Mouse (Mus musculus) cerebellum, postnatal 4 days (tissue): ENCODE results near the gene St3gal5.
A peak's percentile ranks its signal among the peaks of the same experiment; 100 is the strongest.

Experiments
- DNase-seq, 2 experiments: peaks; one replicate each; pipeline ENCODE4 v3.0.0; 2022; ENCODE audit warnings: low spot score in 2 of 2, mixed read lengths in 1 of 2

Gene St3gal5

DNA sequence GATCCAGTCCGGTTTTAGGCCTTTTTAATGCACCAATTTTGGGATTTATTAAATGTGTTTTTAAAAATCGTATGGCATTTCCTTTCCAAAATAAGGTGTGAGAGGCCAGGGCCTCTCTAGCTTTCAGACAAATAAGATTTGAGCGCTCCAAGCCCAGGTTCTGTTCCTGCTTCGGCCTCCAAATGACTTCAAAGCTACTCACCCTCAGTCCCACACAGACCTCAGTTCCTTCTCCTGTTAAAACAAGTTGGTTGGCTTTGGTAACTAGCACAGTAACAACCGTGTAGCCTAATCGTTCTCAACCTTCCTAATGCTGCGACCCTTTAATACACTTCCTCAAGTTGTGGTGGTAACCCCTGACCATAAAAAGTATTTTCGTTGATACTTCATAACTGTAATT, 723 bp upstream of the St3gal5 start:
- no peak for DNase-seq

DNA sequence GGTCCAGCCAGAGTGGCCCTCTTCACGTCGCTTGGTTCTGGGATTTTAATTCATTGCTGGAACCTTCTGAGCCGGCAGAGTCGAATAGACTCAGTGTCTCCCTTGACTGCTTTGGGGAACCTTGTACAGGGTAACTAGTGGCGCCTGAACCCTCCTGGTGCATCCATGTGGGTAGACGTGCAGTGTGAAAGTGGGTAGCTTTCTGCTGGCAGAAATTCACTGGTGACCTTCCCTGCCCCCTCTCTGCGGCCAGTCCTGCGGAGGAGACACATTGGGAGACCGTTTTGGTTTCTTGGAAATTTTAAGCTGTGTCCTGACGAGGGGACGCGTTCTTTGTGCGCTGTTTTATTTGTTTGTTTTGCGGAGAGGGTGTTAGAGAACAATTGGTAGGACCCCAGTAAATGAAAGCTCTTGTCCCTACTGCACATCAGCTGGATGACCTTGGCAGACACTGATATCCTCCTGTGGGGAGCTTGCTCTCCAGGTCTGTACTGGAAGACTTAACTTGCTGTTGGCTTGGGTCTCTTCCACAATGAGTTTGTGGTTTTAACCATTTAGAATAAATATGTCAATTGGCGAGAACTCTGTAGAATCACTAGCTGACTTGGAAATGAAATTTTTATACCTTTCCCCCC, 746 bp downstream of the St3gal5 start:
- peak in 1 of 2 experiments; percentile 10 for DNase-seq

DNA sequence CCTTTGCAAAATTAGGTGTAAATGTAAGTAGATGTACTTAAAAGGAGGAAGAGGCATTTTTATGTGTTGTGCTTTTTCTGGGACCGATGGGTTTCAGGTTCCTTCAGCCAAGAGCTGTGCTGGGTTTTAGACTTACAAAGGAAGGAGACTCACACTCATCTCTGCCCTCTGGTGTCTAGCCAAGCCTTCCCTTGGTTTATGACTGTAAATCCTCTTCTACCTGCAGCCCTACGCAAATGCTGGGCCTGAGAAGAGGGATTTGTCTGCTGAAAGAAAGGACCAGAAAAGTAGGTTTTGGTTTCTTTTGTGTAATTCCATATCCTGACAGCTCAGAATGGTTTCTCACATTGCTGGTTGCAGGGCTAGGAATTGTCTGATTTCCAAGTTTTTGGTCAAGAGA, 1.3 kb downstream of the St3gal5 start:
- DNase-seq, result no peak

DNA sequence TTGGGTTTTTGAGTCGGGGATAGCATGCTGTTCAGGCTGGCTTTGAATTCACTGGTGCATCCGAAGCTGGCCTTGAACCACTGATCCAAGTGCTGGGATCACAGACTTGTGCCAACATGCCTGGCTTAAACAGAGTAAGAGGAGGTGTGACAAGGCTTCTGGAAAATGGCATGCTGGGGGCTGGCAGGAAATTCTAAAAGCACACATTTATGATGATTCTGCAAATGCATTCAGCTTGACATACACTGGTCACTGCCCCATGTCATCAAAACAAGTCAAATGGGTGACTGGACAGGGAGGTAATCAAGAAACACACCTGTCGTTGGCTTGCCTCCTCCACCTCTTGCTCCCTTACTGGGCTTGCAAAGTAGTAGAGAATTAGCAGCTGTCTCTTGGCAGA, 1.9 kb downstream of the St3gal5 start:
- DNase-seq, result no peak

DNA sequence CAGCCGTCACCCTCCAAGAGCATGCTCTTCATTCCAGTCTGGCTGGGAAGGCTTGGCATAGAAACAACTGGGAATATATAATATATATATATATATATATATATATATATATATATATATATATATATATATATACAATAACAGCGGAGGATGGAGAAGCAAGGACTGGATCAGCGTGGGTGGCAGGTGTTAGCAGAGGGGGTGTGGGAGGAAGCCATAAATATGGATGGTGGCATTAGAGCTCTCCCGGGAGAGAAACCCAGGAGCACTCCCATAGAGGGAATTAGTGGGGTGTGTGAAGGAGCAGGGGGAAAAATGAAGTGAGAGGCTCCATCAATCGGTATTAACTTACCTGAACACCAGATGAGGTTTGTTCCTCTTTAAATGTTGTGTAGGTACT, 2.8 kb downstream of the St3gal5 start:
- DNase-seq, result no peak

DNA sequence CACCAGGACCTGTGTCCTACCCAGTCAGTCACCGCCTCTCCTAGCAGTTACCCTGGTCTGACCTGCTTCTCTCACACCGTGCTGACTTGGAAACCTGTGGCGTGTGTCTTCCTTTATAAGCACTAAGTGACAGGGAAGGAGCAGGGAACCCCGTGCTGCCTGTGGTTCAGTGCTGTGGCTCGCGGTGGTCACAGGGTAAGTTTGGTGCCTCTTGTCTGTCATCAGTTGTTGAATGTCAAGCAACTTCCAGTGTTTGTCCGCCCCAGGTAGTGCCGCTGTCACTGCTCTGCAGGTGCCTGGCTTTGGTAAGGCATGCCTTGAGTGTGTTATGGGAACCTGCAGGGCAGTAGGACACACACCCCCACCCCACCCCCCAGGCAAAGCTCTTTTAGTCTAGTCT, 3.5 kb downstream of the St3gal5 start:
- DNase-seq, result no peak

DNA sequence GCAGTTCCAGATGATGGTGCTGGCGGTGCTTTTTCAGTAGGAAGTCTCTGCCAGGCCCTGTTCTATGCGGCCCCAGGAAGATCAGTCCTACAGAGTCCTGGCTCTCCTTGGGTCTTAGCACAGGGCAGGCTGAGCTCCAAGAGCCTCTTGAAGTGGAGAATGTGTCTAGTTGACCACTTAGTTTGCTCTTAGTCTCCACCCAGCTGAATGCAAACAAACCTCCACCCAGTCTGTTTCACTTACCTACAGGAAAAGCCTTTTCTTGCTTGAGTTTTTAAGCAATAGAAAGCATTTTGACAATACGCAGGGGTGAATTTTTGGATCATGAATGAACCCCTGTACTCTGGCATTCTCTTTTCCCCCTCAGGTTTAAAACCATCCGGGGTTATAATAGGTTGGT, 4.0 kb downstream of the St3gal5 start:
- DNase-seq, result no peak

DNA sequence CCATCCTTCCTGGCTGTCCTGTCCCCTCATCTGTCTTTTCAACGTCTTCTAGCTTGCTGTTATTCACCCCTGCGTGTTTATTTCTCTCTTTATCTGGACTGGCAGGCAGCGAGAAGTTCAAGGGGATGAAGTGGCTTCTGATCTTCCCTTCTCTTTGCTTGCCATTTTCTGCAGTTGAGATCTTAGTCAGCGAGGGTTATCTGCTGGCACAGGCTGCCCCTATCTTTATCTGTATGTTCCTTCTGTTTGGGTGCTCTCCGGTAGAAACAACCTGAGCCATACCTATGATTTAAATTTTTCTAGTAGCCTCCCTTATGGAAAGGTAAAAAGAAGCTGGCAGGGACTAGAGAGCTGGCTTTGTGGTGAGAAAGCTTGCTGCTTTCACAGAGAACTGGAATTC, 4.7 kb downstream of the St3gal5 start:
- no peak for DNase-seq

DNA sequence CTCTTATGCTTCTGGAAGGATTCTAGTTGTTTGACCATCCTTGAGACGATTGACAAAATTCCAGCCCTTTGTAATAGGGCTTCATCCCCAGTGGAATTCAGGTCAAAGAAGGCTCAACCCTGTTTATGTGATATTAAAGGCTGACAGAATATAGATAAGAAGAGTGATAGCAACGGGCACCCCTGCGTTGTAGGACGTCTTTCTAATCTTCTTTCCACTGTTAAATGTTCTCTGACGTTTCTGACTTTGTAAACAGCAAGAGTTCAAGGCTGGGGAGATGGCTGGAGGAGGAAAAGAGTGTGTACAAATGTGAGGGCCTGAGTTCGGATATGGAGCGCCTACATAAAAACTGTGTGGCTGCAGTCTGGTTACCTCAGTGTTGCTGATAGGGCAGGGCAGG, 7.1 kb downstream of the St3gal5 start:
- no peak for DNase-seq

DNA sequence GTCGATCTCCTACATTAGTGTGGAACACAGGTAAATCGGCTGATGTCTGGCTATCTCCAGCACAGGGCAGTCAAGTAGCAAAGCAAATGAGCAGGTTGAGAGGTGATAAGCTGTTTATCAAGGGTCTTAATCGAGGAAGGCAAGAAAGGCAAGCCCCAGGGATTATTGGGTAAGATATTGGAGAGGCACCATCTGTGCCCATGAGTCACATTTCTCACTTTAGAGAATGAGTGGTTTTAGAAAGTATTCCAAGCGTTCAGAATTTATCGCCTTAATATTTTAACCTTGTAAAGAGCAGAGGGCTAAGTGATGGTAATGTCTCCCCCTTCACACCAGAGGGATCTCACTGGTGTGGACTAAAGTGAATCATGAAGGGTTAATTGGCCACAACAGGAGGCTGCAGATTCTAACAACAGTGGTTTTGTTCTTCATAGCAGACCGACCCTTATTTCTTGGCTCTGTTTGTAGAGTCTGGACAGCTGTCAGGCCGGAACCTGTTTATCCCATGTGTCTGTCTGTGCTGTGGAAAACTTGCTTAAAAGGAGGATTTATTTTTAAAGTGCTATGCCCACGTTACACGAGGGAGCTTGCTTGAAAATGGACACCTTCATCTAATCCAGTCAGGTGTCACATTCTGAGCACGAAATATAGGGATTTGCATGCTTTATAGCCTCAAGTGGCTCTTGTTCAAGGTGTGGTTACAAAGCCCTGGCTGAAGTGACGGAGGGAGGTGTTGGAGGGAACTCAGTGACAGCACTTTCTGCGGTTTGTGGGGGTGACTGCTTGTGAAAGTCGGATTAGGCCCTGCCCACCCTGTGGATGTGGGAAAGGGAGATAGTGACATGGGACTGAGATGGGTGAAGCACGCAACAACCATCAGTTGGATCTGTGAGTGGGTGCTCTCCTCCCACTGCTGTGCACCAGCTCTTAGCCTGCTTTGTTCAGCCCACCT, 11.8 kb downstream of the St3gal5 start:
- no peak for DNase-seq

DNA sequence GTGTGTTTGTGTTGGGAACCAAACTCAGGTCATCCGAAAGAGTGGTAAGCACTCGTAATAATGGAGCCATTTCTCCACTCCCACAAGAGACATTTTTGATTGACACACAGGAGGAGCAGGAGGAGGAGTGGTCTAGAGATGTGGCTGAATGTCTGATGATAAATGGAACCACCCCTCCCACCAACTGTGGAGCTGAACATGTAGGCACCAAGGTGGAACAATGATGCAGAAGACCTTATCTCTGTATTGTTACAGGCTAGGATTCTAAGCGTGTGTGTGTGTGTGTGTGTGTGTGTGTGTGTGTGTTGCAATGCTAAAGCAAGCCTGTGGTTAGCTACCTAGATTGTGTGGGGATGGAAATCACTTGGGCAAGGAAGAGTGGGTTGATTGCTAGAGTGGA, 13.2 kb downstream of the St3gal5 start:
- no peak for DNase-seq

DNA sequence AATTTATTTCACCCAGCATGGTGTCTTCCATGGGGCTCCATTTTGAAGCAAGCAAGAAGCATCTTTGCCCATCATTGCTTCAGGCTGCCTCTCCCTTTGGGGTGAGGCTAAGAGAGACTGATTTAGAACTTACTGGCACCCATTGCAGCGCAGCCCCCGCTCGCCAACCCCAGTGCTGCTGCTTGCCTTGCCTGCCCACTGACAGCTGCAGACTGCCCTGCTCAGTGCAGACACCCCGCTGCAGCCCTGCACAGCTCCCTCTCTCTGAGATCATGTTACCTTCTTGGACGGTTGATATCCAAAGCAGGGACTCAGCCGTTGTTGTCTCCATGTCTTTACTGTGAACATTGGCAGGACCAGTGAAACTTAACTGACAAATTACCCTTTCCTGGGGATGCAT, 15.2 kb downstream of the St3gal5 start:
- peak in 1 of 2 experiments; percentile 23 for DNase-seq

DNA sequence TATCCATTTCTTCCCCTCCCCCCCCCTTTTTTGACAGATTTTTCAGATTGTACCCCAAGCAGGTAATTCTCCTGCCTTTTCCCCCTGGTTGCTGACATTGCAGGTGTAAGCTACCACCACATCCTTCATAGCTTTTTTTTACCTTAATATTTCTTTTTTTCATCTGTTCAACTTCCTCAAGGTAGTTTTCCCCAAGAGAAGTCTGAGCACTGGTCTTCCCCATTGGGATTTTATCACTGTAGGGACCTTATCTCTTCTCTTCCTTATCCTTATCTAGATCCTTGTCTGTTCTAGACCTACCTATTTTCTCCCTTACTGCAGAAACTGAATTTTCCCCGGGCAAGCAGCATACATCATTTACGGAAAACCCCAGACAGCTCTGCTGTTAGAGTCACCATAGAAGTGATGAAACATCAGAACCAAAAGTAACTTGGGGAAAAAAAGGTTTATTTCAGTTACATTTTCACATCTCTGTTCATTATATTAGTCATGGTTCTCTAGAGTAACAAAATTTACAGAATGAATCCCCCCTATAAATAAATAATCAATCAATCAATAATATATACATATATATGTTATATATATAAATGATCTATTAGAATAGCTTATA, 15.8 kb downstream of the St3gal5 start:
- DNase-seq, result no peak

DNA sequence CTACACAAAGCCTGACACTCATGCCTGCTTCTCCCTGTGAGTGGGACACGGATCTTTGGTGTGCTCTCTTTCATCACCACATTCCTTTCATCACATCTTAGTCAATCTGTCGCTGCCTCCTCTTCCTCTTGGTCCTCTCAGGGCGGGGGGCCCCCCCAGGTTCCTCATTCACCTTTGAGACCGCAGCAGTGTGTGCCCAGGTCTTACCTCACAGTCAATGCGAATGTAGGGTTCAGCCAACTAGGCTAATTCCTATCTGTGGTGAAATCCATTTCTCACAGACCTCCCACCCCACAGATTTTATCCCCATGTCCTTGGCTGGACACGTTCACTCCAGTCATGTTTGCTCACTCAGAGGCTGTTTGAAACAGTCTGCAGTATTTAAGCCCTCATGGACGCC, 17.5 kb downstream of the St3gal5 start:
- DNase-seq, result no peak

DNA sequence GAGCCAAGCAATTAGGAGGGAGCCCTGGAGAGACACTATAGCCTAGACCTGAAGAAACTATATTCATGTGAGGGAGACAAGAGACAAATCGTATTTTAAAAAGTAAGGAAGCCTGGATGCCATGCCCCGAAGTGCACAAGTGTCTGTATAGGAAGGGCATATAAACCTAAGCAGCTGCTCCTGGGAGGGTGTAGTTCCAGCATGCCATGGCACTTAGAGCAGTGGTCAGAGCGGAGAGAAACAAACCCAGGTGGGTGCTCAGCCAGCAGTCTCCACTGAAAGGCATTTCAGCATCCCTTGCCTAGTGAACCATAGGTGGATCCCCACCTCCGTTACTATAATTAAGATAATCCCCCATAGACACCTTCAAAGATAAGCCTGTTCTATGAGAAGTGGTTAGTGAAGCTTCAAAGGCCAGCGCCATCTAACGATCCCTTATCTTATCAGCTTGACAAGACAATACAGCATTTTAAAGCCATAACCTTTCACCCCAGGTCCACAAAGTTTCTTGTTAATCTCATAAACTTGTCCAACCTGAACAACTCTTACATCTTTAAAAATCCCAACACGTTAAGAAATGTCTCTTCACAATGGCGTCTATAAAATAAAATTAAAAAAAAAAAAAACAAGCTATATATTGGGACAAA, 20.1 kb downstream of the St3gal5 start:
- DNase-seq, result no peak

DNA sequence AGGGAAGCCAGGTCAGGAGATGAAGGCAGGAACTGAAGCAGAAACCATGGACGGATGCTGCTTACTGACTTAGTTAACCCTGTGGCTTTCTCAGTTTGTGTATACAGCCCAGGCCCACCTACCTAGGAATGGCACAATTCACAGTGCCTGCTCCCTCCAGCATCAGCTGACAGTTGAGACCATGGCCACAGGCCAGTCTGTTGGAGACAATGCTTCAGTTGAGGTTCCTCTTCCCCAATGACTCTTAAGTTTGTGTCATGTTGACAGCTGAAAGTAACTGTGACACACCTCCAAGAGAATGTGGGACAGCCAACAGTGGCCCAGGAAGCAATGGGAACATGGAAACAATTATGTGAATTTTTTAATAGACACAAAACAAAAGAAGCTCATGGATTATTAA, 22.5 kb downstream of the St3gal5 start:
- no peak for DNase-seq

DNA sequence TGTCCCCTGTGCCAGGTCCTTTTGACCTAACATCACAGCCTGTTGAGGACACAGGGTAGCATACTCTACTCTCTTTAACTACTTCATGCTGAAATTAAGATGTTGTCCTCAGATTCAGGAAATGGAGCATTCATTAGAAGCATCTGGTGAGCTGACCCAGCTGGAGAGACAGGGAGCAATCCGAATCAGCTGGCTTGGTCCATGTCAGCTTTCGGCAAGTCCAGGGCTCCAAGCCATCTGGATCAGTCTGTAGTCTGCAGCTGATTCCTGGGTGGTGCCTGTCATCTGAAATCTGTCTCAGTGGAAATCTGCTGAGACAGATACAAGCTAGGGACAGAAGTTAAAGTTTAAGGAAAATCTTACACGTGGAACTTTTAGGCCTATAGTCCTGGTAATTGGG, 23.9 kb downstream of the St3gal5 start:
- DNase-seq, result no peak

DNA sequence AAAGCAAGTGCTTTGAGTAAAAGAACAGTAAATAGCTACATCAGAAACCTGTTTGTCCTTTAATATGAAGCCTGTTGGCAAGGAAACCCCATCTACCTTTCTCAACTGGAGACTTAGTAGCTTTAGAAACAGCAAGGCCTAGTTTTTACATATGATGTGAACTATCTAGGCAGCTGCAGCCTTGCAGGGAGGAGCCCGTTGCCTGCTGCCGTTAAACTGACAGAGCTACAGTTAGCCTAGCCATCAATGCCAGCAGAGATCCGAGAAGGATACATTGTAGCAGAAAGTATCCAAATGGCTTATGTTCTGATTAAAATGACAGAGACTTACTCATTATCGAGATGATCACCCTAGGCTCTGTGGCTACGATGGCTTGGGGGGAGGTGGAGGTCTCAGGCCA, 25.1 kb downstream of the St3gal5 start:
- DNase-seq, result no peak

DNA sequence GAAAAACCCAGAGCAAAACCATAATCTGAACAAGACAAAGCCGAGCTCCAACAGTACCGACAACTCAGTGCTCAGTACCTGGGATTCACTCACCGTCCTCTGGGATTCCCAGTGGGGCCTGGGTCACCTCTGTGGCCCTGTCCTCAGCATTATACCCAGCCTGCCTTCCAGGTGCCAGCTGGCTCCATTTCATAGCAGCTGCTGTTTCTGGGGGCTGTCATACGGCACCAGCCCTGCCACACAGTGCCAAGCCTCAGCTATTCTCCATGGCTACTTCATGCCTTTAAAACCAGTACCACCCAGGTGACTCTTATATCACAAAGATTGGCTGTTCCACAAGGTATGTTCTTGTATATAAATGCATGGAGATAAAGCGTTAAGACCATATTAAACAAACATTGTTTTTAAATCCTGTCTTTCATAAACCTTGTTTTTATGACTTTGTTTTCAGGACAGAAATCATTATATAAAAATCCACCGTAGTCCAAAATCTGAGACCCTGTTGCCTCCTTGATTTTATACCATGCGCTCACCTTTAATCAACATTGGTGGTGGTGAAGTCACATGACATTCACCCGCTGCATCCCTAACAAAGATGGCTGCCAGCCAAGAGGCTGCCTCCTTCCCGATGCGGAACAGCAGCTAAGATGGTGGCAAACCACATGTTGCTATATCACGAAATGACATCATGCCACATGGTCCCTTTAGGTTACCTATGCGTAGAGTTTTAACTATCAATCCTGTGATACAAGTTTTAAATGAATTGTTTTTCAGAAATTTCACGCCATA, 27.1 kb downstream of the St3gal5 start:
- DNase-seq, result peak in 1 of 2 experiments; percentile 56

DNA sequence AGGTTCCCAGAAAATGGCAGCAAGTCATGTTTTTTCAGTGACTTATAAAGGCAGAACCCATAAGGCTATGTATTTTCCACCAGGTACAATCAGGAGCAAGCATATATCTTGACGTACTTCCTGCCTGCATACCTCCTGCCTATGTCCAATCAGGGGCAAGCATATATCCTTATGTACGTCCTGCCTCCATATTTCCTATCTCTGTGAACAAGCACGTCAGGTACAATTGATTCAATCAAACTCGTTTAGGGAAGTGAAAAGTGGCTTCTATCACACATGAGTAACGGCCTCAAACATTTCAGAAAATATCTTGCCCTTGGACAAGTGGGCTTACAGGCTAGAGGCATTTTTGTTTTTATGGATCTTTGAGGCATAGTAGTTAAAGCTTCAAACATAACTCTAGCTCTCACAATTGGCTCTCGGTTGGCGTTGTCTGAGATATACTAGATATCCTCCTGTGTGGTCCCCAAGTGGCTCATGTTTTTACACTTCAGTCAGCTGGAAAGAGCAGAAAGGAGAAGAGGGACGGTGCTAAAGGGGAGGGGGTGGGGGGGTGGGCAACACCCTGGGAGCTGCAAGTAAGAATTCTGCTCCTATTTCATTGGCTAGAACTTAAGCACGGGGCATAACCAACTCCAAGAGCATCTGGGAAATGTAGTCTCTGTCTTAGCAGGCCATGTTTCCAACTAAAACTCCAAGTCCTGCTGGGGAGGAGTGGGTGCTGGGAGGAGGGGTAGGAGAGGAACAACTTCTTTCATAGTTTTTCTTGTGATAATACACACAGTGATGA, 28.9 kb downstream of the St3gal5 start:
- DNase-seq, result no peak

DNA sequence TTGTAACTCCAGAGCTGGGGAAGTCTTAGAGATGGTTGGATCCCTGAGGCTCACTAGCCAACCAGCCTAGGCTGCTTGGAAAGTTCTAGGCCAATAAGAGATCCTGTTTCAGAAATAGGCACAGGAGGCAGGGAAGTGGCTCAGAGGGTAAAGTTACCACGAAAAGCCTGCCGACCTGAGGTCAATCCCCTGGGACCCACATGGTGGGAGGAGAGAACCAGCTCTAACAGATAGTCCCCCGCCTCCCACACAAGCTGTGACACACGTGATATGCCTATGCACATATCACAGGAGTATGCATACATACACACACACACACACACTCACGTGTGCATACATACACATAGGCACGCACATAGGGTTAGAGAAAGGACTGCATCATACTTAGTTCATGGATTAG, 32.7 kb downstream of the St3gal5 start:
- no peak for DNase-seq
